Mouse (Mus musculus) brain, adult 2 months (tissue): ENCODE measurements around the gene Bcl2l11.
"Not testable (repeated sequence)": the region's sequence is repeated elsewhere in the genome, so short reads cannot be mapped to it uniquely, and the experiment has no call there.

Experiments used
- DNase-seq: peaks from one replicate; pipeline ENCODE4 v3.0.0; 2011; ENCODE audit warnings: low read depth, low spot score

Gene Bcl2l11

GRCm38 (mm10) chr2:128125635-128126470 is at the start of gene Bcl2l11:
Gene Bcl2l11, plus strand, starts transcription at chr2:128126038.
- peak; percentile 95 for DNase-seq

GRCm38 (mm10) chr2:128076936-128077335 is 48.9 kb upstream of the Bcl2l11 start:
- DNase-seq = no peak

GRCm38 (mm10) chr2:128078859-128079258 is 47.0 kb upstream of the Bcl2l11 start:
- DNase-seq = peak; percentile 44

GRCm38 (mm10) chr2:128079316-128079715 is 46.5 kb upstream of the Bcl2l11 start:
- DNase-seq = no peak

GRCm38 (mm10) chr2:128083844-128084243 is 42.0 kb upstream of the Bcl2l11 start:
- no peak for DNase-seq

GRCm38 (mm10) chr2:128084607-128085006 is 41.2 kb upstream of the Bcl2l11 start:
- no peak for DNase-seq

- DNase-seq = no peak
Observed at GRCm38 (mm10) chr2:128085481-128085880, 40.4 kb upstream of the Bcl2l11 start.

- peak; percentile 59 for DNase-seq
Observed at GRCm38 (mm10) chr2:128086301-128086886, 39.4 kb upstream of the Bcl2l11 start.

GRCm38 (mm10) chr2:128086996-128087526 is 38.8 kb upstream of the Bcl2l11 start:
- no peak for DNase-seq

- no peak for DNase-seq
Observed at GRCm38 (mm10) chr2:128087798-128088545, 37.9 kb upstream of the Bcl2l11 start.

GRCm38 (mm10) chr2:128090283-128090885 is 35.5 kb upstream of the Bcl2l11 start:
- no peak for DNase-seq

GRCm38 (mm10) chr2:128091431-128092369 is 34.1 kb upstream of the Bcl2l11 start:
- no peak for DNase-seq

GRCm38 (mm10) chr2:128092451-128092850 is 33.4 kb upstream of the Bcl2l11 start:
- no peak for DNase-seq

GRCm38 (mm10) chr2:128094196-128094595 is 31.6 kb upstream of the Bcl2l11 start:
- no peak for DNase-seq

- DNase-seq = no peak
Observed at GRCm38 (mm10) chr2:128094602-128095001, 31.2 kb upstream of the Bcl2l11 start.

GRCm38 (mm10) chr2:128095270-128095669 is 30.6 kb upstream of the Bcl2l11 start:
- DNase-seq = no peak

- no peak for DNase-seq
Observed at GRCm38 (mm10) chr2:128096070-128096469, 29.8 kb upstream of the Bcl2l11 start.

GRCm38 (mm10) chr2:128098118-128098517 is 27.7 kb upstream of the Bcl2l11 start:
- not testable (repeated sequence) for DNase-seq

- DNase-seq = no peak
Observed at GRCm38 (mm10) chr2:128102086-128102485, 23.8 kb upstream of the Bcl2l11 start.

GRCm38 (mm10) chr2:128104815-128105214 is 21.0 kb upstream of the Bcl2l11 start:
- no peak for DNase-seq
